Mouse (Mus musculus) left cerebral cortex, postnatal 4 days (tissue): ENCODE data around the gene Cela3b. TPM values are rescaled to one million over a fixed set of nuclear protein-coding genes. Genes with fewer than 3 reads are reported as not detected.

ENCODE experiments used
- DNase-seq: peaks from one replicate; pipeline ENCODE4 v3.0.0-alpha.2; 2022
- intact Hi-C: fragments of 180-260 bp; cut with DNase I; formaldehyde crosslinking; loops from one replicate; pipeline ENCODE4 v1.15.1; 2025
- total RNA-seq, 2 experiments: library from RNA; stranded (reverse); gene quantifications; 2 replicates each; pipeline ENCODE4 v1.2.3; 2021

Cela3b gene
- total RNA-seq, 2 experiments from 2014 or later: not detected

- no peak for DNase-seq
- intact Hi-C loops: no loop called here
Measured at GRCm38 (mm10) chr4:137461981-137462690, 31.8 kb upstream of the Cela3b start.

DNA sequence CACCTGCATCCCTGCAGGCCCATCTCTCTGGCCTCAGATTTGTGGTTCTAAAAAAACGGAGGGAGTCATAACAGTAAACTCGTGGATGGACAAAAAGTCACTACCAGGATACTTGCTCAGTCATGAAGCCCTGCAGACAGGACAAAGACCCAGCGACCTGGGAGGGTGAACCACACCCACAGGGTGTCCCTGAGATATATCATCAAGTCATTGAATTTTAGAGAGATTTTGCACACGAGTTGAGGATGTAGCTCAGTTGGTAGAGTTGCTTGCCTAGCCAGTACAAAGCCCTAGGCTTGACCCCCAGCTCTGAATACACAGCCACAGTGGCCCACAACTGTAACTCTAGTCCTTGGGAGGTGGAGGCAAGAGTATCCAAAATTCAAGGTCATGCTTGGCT lies 30.9 kb upstream of the Cela3b start:
- DNase-seq: no peak
- intact Hi-C loops: no loop called here

- DNase-seq: no peak
- intact Hi-C loops: no loop called here
Measured at GRCm38 (mm10) chr4:137460676-137461075, 30.3 kb upstream of the Cela3b start.

- intact Hi-C loops: no loop called here
- no peak for DNase-seq
Measured at GRCm38 (mm10) chr4:137458861-137459260, 28.5 kb upstream of the Cela3b start.

- intact Hi-C loops: no loop called here
- DNase-seq: no peak
Measured at GRCm38 (mm10) chr4:137458310-137458709, 28.0 kb upstream of the Cela3b start.

- no peak for DNase-seq
- intact Hi-C loops: no loop called here
Measured at GRCm38 (mm10) chr4:137457292-137457691, 27.0 kb upstream of the Cela3b start.

DNA sequence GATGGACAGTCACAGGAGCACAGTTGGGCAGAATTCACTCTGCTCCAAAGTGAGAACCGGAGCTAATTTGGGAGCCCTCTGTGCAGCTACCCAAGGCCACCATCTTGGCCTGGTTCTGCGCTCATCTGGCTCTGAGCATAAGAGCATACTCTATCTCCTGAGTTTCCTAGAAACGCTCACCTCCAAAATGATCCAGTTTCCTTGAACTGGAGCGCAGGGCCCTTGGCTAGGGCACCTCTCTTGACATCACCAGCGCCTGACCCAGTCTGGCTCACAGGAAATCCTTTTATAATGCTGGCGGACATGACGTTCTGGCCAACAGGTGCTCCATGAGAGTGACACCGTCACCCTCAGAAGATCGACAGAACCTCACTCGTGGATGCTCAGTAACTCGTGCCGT lies 26.2 kb upstream of the Cela3b start:
- intact Hi-C loops: no loop called here
- DNase-seq: no peak

GRCm38 (mm10) chr4:137454582-137454981 lies 24.2 kb upstream of the Cela3b start:
- intact Hi-C loops: no loop called here
- DNase-seq: no peak

- no peak for DNase-seq
- intact Hi-C loops: no loop called here
Measured at GRCm38 (mm10) chr4:137453234-137453767, 23.0 kb upstream of the Cela3b start, which contains the start of gene 1700013G24Rik. 1700013G24Rik (plus strand) TSS chr4:137453284.

DNA sequence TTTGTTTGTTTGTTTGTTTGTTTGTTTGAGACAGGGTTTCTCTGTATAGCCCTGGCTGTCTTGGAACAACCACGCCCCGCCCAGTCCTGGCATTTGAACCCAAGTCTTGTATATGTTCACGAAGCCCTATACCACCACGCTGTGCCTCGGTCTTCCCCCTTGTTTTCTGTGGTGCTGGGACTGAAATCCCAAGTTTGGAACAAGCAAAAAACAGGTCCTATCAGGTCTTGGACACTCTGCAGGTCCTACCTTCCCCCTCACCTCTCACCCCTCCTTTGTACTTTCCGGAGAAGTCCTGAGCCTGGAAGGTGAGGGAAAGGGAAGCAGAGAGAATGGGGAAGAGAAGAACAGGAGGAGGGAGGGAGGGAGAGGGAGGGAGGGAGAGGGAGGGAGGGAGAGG lies 21.9 kb upstream of the Cela3b start:
- no peak for DNase-seq
- intact Hi-C loops: no loop called here

DNA sequence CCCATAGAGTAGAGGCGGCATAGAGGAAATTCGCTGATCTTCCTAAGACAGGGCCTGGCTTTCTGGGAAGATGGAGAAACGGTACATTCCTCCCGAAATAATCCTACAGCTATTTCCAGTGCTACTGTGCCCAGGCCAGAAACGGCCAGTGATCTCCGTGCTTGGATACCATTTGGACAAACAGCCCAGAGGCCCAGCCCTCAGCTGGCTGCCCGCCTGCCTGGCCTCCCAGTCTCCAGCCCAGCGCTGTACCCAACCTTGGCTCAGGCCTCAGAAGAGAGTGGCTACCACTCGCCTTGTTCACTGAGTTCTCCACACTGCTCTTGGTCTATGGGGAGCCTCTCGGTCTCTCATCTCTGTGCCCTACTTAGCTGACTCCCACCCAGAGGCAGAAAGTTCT lies 19.4 kb upstream of the Cela3b start:
- no peak for DNase-seq
- intact Hi-C loops: no loop called here

GRCm38 (mm10) chr4:137449132-137449531 lies 18.8 kb upstream of the Cela3b start:
- DNase-seq: no peak
- intact Hi-C loops: no loop called here

- intact Hi-C loops: no loop called here
Measured at GRCm38 (mm10) chr4:137448641-137449040, 18.3 kb upstream of the Cela3b start.

GRCm38 (mm10) chr4:137448197-137448596 lies 17.9 kb upstream of the Cela3b start:
- intact Hi-C loops: no loop called here
- DNase-seq: peak; percentile 67

More at GRCm38 (mm10) chr4:137448641-137449040, 18.3 kb upstream of the Cela3b start:
- no peak for DNase-seq

DNA sequence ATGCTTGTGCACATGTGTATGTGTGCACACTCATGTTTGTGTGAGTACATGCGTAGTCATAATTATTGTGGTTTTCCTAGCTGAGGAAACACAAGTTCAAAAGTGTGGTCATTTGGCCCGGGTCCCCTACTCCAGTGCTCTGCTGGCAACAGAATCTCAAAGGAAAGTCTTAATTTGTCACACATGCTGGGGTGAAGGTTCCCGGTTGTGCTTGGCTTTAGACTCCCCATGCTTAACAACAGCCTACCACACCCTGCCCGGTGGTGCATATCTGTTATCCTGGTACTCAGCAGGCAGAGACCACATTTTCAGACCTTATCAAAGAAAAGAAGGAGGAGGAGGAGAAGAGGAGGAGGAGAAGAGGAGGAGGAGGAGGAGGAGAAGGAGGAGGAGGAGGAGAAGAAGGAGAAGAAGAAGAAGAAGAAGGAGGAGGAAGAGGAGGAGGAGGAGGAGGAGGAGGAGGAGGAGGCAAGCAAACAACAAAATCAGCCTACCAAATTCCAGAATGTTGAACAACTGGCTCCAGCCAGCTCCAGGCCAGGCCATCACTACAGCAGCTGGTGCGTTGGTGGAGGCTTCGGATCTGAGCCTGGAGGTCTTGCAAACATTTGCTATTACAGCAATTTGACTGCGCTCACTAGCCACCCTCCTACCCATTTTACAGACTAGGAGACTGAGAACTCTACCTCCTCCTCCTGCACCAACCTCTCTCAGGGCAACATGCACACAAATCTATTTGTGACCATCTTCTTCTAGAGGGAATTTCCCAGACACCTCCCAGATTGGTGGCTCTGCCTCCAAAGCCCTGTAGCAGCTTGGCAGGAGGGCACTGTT lies 17.2 kb upstream of the Cela3b start:
- no peak for DNase-seq
- intact Hi-C loops: no loop called here

- intact Hi-C loops: no loop called here
- no peak for DNase-seq
Measured at GRCm38 (mm10) chr4:137445881-137446280, 15.5 kb upstream of the Cela3b start.

GRCm38 (mm10) chr4:137443625-137444024 lies 13.3 kb upstream of the Cela3b start:
- intact Hi-C loops: no loop called here
- peak; percentile 75 for DNase-seq

GRCm38 (mm10) chr4:137441332-137441731 lies 11.0 kb upstream of the Cela3b start:
- DNase-seq: no peak
- intact Hi-C loops: no loop called here

- intact Hi-C loops: no loop called here
- no peak for DNase-seq
Measured at GRCm38 (mm10) chr4:137438842-137439241, 8.5 kb upstream of the Cela3b start.

DNA sequence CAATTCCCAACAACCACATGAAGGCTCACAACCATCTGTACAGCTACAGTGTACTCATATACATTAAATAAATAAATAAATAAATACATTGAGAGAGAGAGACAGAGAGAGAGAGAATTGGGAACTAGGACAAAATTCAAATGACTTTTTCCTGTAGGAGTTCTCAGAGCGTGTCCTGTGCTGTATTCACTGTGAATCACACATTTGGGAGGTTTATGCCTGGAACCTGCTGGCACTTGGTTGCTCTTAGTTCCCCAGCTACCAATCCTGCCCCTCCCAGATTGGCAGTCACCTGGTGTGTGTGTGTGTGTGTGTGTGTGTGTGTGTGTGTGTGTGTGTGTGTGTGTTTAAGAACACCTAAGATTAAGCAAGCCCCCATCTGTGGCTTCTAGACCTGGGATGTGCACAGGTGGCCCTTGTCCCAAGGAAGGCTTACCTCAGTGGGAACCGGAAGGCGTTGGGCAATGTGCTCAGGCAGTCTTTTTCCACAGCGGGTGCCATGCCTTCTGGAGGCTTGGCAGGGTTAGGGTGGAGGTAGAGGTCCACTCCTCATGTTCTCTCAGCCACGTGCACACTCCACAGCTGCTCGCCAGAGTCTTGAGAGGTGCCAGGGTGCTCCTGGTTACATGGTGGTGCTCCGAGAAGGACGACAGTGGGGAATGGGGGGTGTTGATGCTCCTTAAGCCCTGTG lies 6.8 kb upstream of the Cela3b start:
- no peak for DNase-seq
- intact Hi-C loops: loop anchor here (2.0 kb wide), 1 partner anchor 18 kb away; no protein-coding TSS in a partner anchor
